Mouse (Mus musculus): ENCODE results near the gene Cavin3. TPM values are rescaled to one million over a fixed set of nuclear protein-coding genes. Genes with fewer than 3 reads are reported as not detected.

Gene Cavin3
- polyA plus RNA-seq, 1 experiment, result 2.0 TPM

DNA sequence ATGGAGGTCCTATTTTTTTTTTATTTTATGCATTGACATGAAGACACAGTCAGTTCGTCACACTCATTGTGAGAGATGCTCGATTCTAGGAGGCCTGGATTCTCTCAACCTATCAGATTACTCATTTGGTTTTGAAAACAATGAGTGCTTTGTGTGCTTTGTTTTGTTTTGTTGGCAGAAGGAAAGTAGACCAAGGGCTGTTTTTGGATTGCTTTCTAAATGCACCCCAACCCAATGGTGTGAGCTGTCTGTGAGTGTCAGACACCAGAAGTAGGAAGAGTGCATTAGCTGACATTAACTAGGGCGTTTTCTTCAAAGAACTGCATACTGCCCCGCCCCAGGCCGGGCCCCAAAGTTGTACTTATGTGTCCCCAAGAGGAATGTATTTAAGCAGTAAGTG is 2.0 kb downstream of the Cavin3 start:
- no peak overlapping the region; the same call in 1 of the 2 replicates for H3K27ac ChIP-seq (ENCODE audit: control insufficient read depth, insufficient read depth, low read depth, low read length)
- no peaks in the 10 kb centered on the region for H3K36me3 ChIP-seq (ENCODE audit: control insufficient read depth, insufficient read depth, low read length)
- TF ChIP-seq POLR2A (IDR thresholded peaks at IDR 0.05; ENCODE audit: control insufficient read depth, low read depth, low read length), result no peak
- TF ChIP-seq CTCF (IDR thresholded peaks at IDR 0.05; ENCODE audit: control insufficient read depth, insufficient read depth, insufficient replicate concordance, low read depth, low read length), result no peak
- peaks cover 12% of the 10 kb centered on the region for H3K4me1 ChIP-seq (ENCODE audit: control insufficient read depth, insufficient read depth, low read length)
- H3K27me3 ChIP-seq (ENCODE audit: control insufficient read depth, insufficient read depth, low read length), result no peaks in the 10 kb centered on the region
- H3K4me3 ChIP-seq (ENCODE audit: control insufficient read depth, low read depth, low read length), result no peak overlapping the region

DNA sequence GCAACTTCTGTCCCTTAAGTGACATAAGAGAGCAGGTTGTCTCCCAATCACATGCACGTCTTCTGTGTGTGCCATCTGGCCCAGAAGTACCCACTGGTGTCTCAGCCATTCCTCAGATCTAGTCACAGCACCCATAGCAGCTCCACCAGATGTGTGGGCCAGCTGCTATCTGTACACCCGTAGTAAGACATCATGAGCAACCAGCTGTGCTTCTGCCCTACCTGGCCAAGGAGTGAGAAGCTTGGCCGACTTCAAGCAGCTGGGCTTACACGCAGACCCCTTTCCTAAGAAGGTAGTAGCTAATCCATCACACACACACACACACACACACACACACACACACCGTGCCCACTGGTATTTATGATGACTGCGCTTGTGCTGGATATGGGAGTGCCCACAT is 2.9 kb downstream of the Cavin3 start:
- Histone ChIP-seq H3K36me3 (ENCODE audit: control insufficient read depth, insufficient read depth, low read length) (no peaks in the 10 kb centered on the region), H3K27ac (ENCODE audit: control insufficient read depth, insufficient read depth, low read depth, low read length) (no peak overlapping the region), H3K4me1 (ENCODE audit: control insufficient read depth, insufficient read depth, low read length) (peaks cover 12% of the 10 kb centered on the region), H3K27me3 (ENCODE audit: control insufficient read depth, insufficient read depth, low read length) (no peaks in the 10 kb centered on the region), H3K4me3 (ENCODE audit: control insufficient read depth, low read depth, low read length) (no peak overlapping the region)
- TF ChIP-seq CTCF (IDR thresholded peaks at IDR 0.05; ENCODE audit: control insufficient read depth, insufficient read depth, insufficient replicate concordance, low read depth, low read length) (no peak), POLR2A (IDR thresholded peaks at IDR 0.05; ENCODE audit: control insufficient read depth, low read depth, low read length) (no peak)

GRCm38 (mm10) chr7:105478344-105478743 is 3.8 kb downstream of the Cavin3 start:
- H3K4me1 ChIP-seq (ENCODE audit: control insufficient read depth, insufficient read depth, low read length), result peaks cover 12% of the 10 kb centered on the region
- H3K27me3 ChIP-seq (ENCODE audit: control insufficient read depth, insufficient read depth, low read length), result no peaks in the 10 kb centered on the region
- H3K36me3 ChIP-seq (ENCODE audit: control insufficient read depth, insufficient read depth, low read length), result no peaks in the 10 kb centered on the region
- no peak overlapping the region for H3K27ac ChIP-seq (ENCODE audit: control insufficient read depth, insufficient read depth, low read depth, low read length)
- no peak overlapping the region for H3K4me3 ChIP-seq (ENCODE audit: control insufficient read depth, low read depth, low read length)
- TF ChIP-seq CTCF (IDR thresholded peaks at IDR 0.05; ENCODE audit: control insufficient read depth, insufficient read depth, insufficient replicate concordance, low read depth, low read length), result no peak
- TF ChIP-seq POLR2A (IDR thresholded peaks at IDR 0.05; ENCODE audit: control insufficient read depth, low read depth, low read length), result no peak

DNA sequence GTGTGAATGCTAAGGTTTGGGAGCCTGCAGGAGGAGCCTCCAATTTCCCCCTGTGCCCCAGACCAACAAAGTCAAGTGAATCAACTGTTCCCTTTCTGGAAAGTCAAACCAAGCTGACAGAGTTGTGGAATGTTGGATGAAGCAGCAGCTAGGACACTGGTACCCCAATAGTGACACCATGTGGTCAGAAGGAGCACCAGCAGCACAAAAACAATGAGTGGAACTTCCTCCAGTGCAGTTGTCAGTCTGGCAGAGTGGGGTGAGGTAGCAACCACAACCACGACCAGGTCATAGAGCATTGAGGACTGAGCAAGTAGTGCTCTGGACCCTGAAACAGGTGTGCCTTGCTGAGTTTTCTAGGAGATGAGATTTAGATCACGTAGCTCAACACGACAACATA is 4.3 kb downstream of the Cavin3 start:
- H3K27ac ChIP-seq (ENCODE audit: control insufficient read depth, insufficient read depth, low read depth, low read length), result no peak overlapping the region
- H3K4me1 ChIP-seq (ENCODE audit: control insufficient read depth, insufficient read depth, low read length), result peaks cover 12% of the 10 kb centered on the region
- no peaks in the 10 kb centered on the region for H3K36me3 ChIP-seq (ENCODE audit: control insufficient read depth, insufficient read depth, low read length)
- H3K4me3 ChIP-seq (ENCODE audit: control insufficient read depth, low read depth, low read length), result no peak overlapping the region
- H3K27me3 ChIP-seq (ENCODE audit: control insufficient read depth, insufficient read depth, low read length), result no peaks in the 10 kb centered on the region
- TF ChIP-seq CTCF (IDR thresholded peaks at IDR 0.05; ENCODE audit: control insufficient read depth, insufficient read depth, insufficient replicate concordance, low read depth, low read length), result peak; percentile 47; the same call in 1 of the 2 replicates
- TF ChIP-seq POLR2A (IDR thresholded peaks at IDR 0.05; ENCODE audit: control insufficient read depth, low read depth, low read length), result no peak

DNA sequence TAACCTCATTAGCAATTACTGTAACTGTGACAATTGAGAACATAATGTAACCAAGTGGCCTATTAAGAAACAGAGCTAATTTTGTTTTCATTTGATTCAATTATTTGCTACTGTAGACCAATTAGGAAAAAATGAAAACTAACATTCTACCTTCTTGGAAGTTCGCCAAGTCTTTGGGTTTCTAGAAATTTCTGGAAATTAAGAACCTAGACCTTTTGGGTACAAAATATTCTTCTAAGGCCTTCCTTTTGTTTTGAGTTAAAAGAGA is 4.7 kb downstream of the Cavin3 start:
- no peak overlapping the region for H3K4me3 ChIP-seq (ENCODE audit: control insufficient read depth, low read depth, low read length)
- TF ChIP-seq POLR2A (IDR thresholded peaks at IDR 0.05; ENCODE audit: control insufficient read depth, low read depth, low read length) (no peak), CTCF (IDR thresholded peaks at IDR 0.05; ENCODE audit: control insufficient read depth, insufficient read depth, insufficient replicate concordance, low read depth, low read length) (no peak)
- H3K36me3 ChIP-seq (ENCODE audit: control insufficient read depth, insufficient read depth, low read length), result no peaks in the 10 kb centered on the region
- H3K4me1 ChIP-seq (ENCODE audit: control insufficient read depth, insufficient read depth, low read length), result peaks cover 12% of the 10 kb centered on the region
- H3K27me3 ChIP-seq (ENCODE audit: control insufficient read depth, insufficient read depth, low read length), result no peaks in the 10 kb centered on the region
- no peak overlapping the region for H3K27ac ChIP-seq (ENCODE audit: control insufficient read depth, insufficient read depth, low read depth, low read length)

- H3K27me3 ChIP-seq (ENCODE audit: control insufficient read depth, insufficient read depth, low read length), result no peaks in the 10 kb centered on the region
- H3K27ac ChIP-seq (ENCODE audit: control insufficient read depth, insufficient read depth, low read depth, low read length), result no peak overlapping the region
- no peak for TF ChIP-seq CTCF (IDR thresholded peaks at IDR 0.05; ENCODE audit: control insufficient read depth, insufficient read depth, insufficient replicate concordance, low read depth, low read length)
- no peak for TF ChIP-seq POLR2A (IDR thresholded peaks at IDR 0.05; ENCODE audit: control insufficient read depth, low read depth, low read length)
- H3K36me3 ChIP-seq (ENCODE audit: control insufficient read depth, insufficient read depth, low read length), result no peaks in the 10 kb centered on the region
- H3K4me1 ChIP-seq (ENCODE audit: control insufficient read depth, insufficient read depth, low read length), result peaks cover 9% of the 10 kb centered on the region
- H3K4me3 ChIP-seq (ENCODE audit: control insufficient read depth, low read depth, low read length), result no peak overlapping the region
These were observed 5.2 kb downstream of the Cavin3 start for GRCm38 (mm10) chr7:105476683-105477432.

DNA sequence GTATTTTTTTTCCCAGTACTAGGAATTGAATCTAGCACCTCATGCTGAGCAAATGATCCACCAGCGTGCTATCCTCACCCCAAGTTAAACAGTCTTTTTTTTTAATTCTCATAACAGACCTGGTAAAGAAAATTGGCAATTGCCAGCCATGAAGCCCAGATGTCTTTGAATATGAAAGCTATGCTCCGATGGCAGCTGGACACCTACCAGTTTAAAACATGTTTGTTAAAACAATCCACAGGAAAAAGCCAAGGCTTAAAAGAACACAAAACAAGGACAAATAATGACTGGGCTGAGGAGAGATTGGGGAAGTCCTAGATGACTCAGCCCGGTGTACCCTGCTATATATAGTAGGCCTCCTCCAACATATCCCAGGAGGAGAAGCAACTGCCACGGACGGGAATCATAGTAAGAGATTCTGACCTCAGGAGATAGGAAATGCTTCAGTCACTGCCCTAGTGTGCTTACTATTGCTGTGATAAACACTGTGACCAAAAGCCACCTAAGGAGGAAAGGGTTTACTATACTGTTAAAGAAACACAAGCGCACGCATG is 6.6 kb downstream of the Cavin3 start:
- H3K36me3 ChIP-seq (ENCODE audit: control insufficient read depth, insufficient read depth, low read length), result no peaks in the 10 kb centered on the region
- no peak for TF ChIP-seq CTCF (IDR thresholded peaks at IDR 0.05; ENCODE audit: control insufficient read depth, insufficient read depth, insufficient replicate concordance, low read depth, low read length)
- no peak for TF ChIP-seq POLR2A (IDR thresholded peaks at IDR 0.05; ENCODE audit: control insufficient read depth, low read depth, low read length)
- H3K27me3 ChIP-seq (ENCODE audit: control insufficient read depth, insufficient read depth, low read length), result no peaks in the 10 kb centered on the region
- H3K4me1 ChIP-seq (ENCODE audit: control insufficient read depth, insufficient read depth, low read length), result no peaks in the 10 kb centered on the region
- H3K27ac ChIP-seq (ENCODE audit: control insufficient read depth, insufficient read depth, low read depth, low read length), result no peak overlapping the region
- no peak overlapping the region for H3K4me3 ChIP-seq (ENCODE audit: control insufficient read depth, low read depth, low read length)
